Mouse (Mus musculus) lung, embryonic 16.5 days (tissue): ENCODE data around the gene Sptssb. TPM values are rescaled to one million over a fixed set of nuclear protein-coding genes. Genes with fewer than 3 reads are reported as not detected.

Experiments used
- ATAC-seq: fragments of 200-750 bp; cut with Nextera tagmentation; 2 replicates; pipeline ENCODE4 v1.8.0; 2017; ENCODE audit warnings: low read depth, mild to moderate bottlenecking, moderate library complexity
- H3K27ac ChIP-seq: fragments of 300-500 bp; sonication (generic); 2 replicates; pipeline ENCODE4 v1.5.1; 2014; ENCODE audit warnings: mild to moderate bottlenecking, control low read depth, low read length
- H3K27me3 ChIP-seq: fragments of 300-500 bp; sonication (generic); 2 replicates; pipeline ENCODE4 v1.6.1; 2014; ENCODE audit warnings: low read depth, low read length, mixed read lengths; ENCODE audit not compliant: control insufficient read depth, insufficient read depth
- H3K36me3 ChIP-seq: fragments of 300-500 bp; sonication (generic); 2 replicates; pipeline ENCODE4 v1.6.1; 2014; ENCODE audit warnings: low read length; ENCODE audit not compliant: control insufficient read depth, insufficient read depth
- H3K4me1 ChIP-seq: fragments of 300-500 bp; sonication (generic); replicated peaks from 2 replicates; pipeline ENCODE4 v1.6.1; 2014; ENCODE audit warnings: low read length, mixed read lengths; ENCODE audit not compliant: control insufficient read depth, insufficient read depth
- H3K4me2 ChIP-seq: fragments of 300-500 bp; sonication (generic); 2 replicates; pipeline ENCODE4 v1.6.1; 2014; ENCODE audit warnings: low read depth, low read length, control low read depth
- H3K4me3 ChIP-seq: fragments of 300-500 bp; sonication (generic); 2 replicates; pipeline ENCODE4 v1.5.1; 2014; ENCODE audit warnings: mild to moderate bottlenecking, low read length, control low read depth
- H3K9ac ChIP-seq: fragments of 300-500 bp; sonication (generic); 2 replicates; pipeline ENCODE4 v1.6.1; 2014; ENCODE audit warnings: low read length, control low read depth
- H3K9me3 ChIP-seq: fragments of 300-500 bp; sonication (generic); 2 replicates; pipeline ENCODE4 v1.6.1; 2016; ENCODE audit warnings: low read length; ENCODE audit not compliant: control insufficient read depth
- WGBS: fragments of 180-500 bp; shearing (Covaris S2); extraction: QIAGEN DNeasy Blood & Tissue Kit; methylation state at CpG from one replicate; pipeline ENCODE4 v1.1.7; 2014; 5-methylcytosine and 5-hydroxymethylcytosine counted together
- polyA plus RNA-seq: library from polyadenylated mRNA; unstranded; fragments of >200 nt; fragmentation: Nextera tagmentation; extraction: Ambion mirVana; gene quantifications from 2 replicates; pipeline ENCODE4 v1.2.1, GENCODE M21; 2015

The Sptssb gene
- polyA plus RNA-seq, 1 experiment from 2014 or later = 5.1 TPM

GRCm38 (mm10) chr3:69860589-69861521 lies 1.1 kb upstream of the Sptssb start:
- Histone ChIP-seq H3K9ac (peak overlapping the region; percentile 34), H3K27me3 (no peaks in the 10 kb centered on the region), H3K27ac (peak overlapping the region; percentile 11), H3K9me3 (no peaks in the 10 kb centered on the region), H3K36me3 (no peaks in the 10 kb centered on the region), H3K4me1 (peaks cover 3% of the 10 kb centered on the region), H3K4me3 (peak overlapping the region; percentile 51), H3K4me2 (peak overlapping the region; percentile 83)
- peak; percentile 63 for ATAC-seq
- WGBS = under 1% methylated on average over 40 of the region's 40 CpGs

- H3K4me1 ChIP-seq = no peaks in the 10 kb centered on the region
- H3K27ac ChIP-seq = no peak overlapping the region
- H3K9me3 ChIP-seq = no peaks in the 10 kb centered on the region
- H3K9ac ChIP-seq = no peak overlapping the region
- H3K4me3 ChIP-seq = no peak overlapping the region
- H3K36me3 ChIP-seq = no peaks in the 10 kb centered on the region
- ATAC-seq = no peak
- H3K27me3 ChIP-seq = no peaks in the 10 kb centered on the region
- no peak overlapping the region for H3K4me2 ChIP-seq
- 82% methylated on average over 6 of the region's 6 CpGs for WGBS
Observed at GRCm38 (mm10) chr3:69839485-69839884, 20.3 kb downstream of the Sptssb start.

GRCm38 (mm10) chr3:69829532-69829931 lies 30.2 kb downstream of the Sptssb start:
- Histone ChIP-seq H3K4me2 (no peak overlapping the region), H3K27me3 (no peaks in the 10 kb centered on the region), H3K9ac (no peak overlapping the region), H3K9me3 (no peaks in the 10 kb centered on the region), H3K27ac (no peak overlapping the region), H3K4me1 (no peaks in the 10 kb centered on the region), H3K36me3 (no peaks in the 10 kb centered on the region), H3K4me3 (no peak overlapping the region)
- ATAC-seq = no peak
- WGBS = 76% methylated on average over 8 of the region's 8 CpGs

- 92% methylated on average over 1 of the region's 1 CpGs for WGBS
- H3K4me1 ChIP-seq = no peaks in the 10 kb centered on the region
- H3K9ac ChIP-seq = no peak overlapping the region
- no peaks in the 10 kb centered on the region for H3K27me3 ChIP-seq
- H3K27ac ChIP-seq = no peak overlapping the region
- H3K36me3 ChIP-seq = no peaks in the 10 kb centered on the region
- ATAC-seq = no peak
- no peaks in the 10 kb centered on the region for H3K9me3 ChIP-seq
- H3K4me2 ChIP-seq = no peak overlapping the region
- no peak overlapping the region for H3K4me3 ChIP-seq
Observed at GRCm38 (mm10) chr3:69824536-69824935, 35.2 kb downstream of the Sptssb start.

- Histone ChIP-seq H3K9ac (no peak overlapping the region), H3K4me3 (no peak overlapping the region), H3K9me3 (no peaks in the 10 kb centered on the region), H3K36me3 (no peaks in the 10 kb centered on the region), H3K27ac (no peak overlapping the region), H3K4me1 (no peaks in the 10 kb centered on the region), H3K4me2 (no peak overlapping the region), H3K27me3 (no peaks in the 10 kb centered on the region)
- no peak for ATAC-seq
- WGBS = 81% methylated on average over 7 of the region's 7 CpGs
Observed at GRCm38 (mm10) chr3:69820614-69821013, 39.1 kb downstream of the Sptssb start.

GRCm38 (mm10) chr3:69819851-69820200 lies 39.9 kb downstream of the Sptssb start:
- WGBS = 44% methylated on average over 3 of the region's 3 CpGs
- no peak overlapping the region for H3K4me3 ChIP-seq
- H3K27me3 ChIP-seq = no peaks in the 10 kb centered on the region
- H3K9me3 ChIP-seq = no peaks in the 10 kb centered on the region
- ATAC-seq = no peak
- H3K9ac ChIP-seq = no peak overlapping the region
- H3K27ac ChIP-seq = no peak overlapping the region
- H3K4me2 ChIP-seq = no peak overlapping the region
- no peaks in the 10 kb centered on the region for H3K4me1 ChIP-seq
- no peaks in the 10 kb centered on the region for H3K36me3 ChIP-seq

GRCm38 (mm10) chr3:69819146-69819850 lies 40.4 kb downstream of the Sptssb start:
- Histone ChIP-seq H3K27ac (no peak overlapping the region), H3K36me3 (no peaks in the 10 kb centered on the region), H3K27me3 (no peaks in the 10 kb centered on the region), H3K4me1 (no peaks in the 10 kb centered on the region), H3K4me2 (no peak overlapping the region), H3K9me3 (no peaks in the 10 kb centered on the region), H3K9ac (no peak overlapping the region), H3K4me3 (no peak overlapping the region)
- WGBS = 71% methylated on average over 7 of the region's 7 CpGs
- no peak for ATAC-seq

GRCm38 (mm10) chr3:69818466-69818865 lies 41.3 kb downstream of the Sptssb start:
- WGBS = 40% methylated on average over 5 of the region's 5 CpGs

GRCm38 (mm10) chr3:69816547-69816946 lies 43.2 kb downstream of the Sptssb start:
- H3K4me3 ChIP-seq = no peak overlapping the region
- 66% methylated on average over 2 of the region's 2 CpGs for WGBS
- no peak for ATAC-seq

More at GRCm38 (mm10) chr3:69818466-69818865, 41.3 kb downstream of the Sptssb start:
- H3K36me3 ChIP-seq = no peaks in the 10 kb centered on the region
- ATAC-seq = 0 out of 2 replicates have a peak, but pooled peaks have one; percentile 43
- H3K4me3 ChIP-seq = no peak overlapping the region
- no peak overlapping the region for H3K9ac ChIP-seq
- H3K4me1 ChIP-seq = no peaks in the 10 kb centered on the region
- H3K27ac ChIP-seq = no peak overlapping the region
- no peak overlapping the region for H3K4me2 ChIP-seq
- H3K27me3 ChIP-seq = no peaks in the 10 kb centered on the region
- no peaks in the 10 kb centered on the region for H3K9me3 ChIP-seq

More at GRCm38 (mm10) chr3:69816547-69816946, 43.2 kb downstream of the Sptssb start:
- Histone ChIP-seq H3K4me2 (no peak overlapping the region), H3K27me3 (no peaks in the 10 kb centered on the region), H3K9ac (no peak overlapping the region), H3K36me3 (no peaks in the 10 kb centered on the region), H3K27ac (no peak overlapping the region), H3K9me3 (no peaks in the 10 kb centered on the region), H3K4me1 (no peaks in the 10 kb centered on the region)
